In genomic region chr16:45742615-45743476, GRCm38 (mm10) we compare ENCODE assay signal across 8 mouse cellular contexts. TPM values are rescaled to one million over a fixed set of nuclear protein-coding genes. Genes with fewer than 3 reads are reported as not detected.
DNase-seq lines count a peak whose midpoint lies in the region; ATAC-seq and TF ChIP-seq lines count a peak whose summit lies in the region.

Gene Abhd10 (minus strand): TSS chr16:45742955.

- WGBS in forebrain, embryonic 14.5 days, result under 1% methylated on average over 51 of the region's 51 CpGs
- WGBS in lung, adult 2 months, result 1% methylated on average over 51 of the region's 51 CpGs

- peak; percentile 94 for DNase-seq in ES-CJ7 (ENCODE audit: low read depth, low spot score)
- peak; percentile 98 for DNase-seq in cerebellum, adult 11 months
- peak; percentile 96 for DNase-seq in forebrain, embryonic 14.5 days (ENCODE audit: low spot score)
- peak; percentile 97 to 98 for DNase-seq in heart, postnatal 14 days
- DNase-seq in layer of hippocampus, adult 18-20 months (ENCODE audit: low spot score in 2 of 2), result peak; percentile 92 to 97
- DNase-seq in lung, adult 2 months, result peak; percentile 90
- peak; percentile 94 for DNase-seq in thymus, adult 18-20 months

- H3K27ac ChIP-seq in forebrain, embryonic 14.5 days (ENCODE audit: low read depth, low read length), result peak within 1 kb of the TSS; percentile 89

- H3K27me3 ChIP-seq in forebrain, embryonic 14.5 days (replicated peaks; ENCODE audit: control insufficient read depth, insufficient read depth, low read length), result no peaks in the 10 kb centered on the region

- peaks cover 13% of the 10 kb centered on the region for H3K4me1 ChIP-seq in forebrain, embryonic 14.5 days (ENCODE audit: control insufficient read depth, insufficient read depth, low read length)
- peaks cover 2% of the 10 kb centered on the region for H3K4me1 ChIP-seq in lung, adult 2 months (ENCODE audit: control insufficient read depth, insufficient read depth, low read length)

- TF ChIP-seq CTCF in lung, adult 2 months (IDR thresholded peaks at IDR 0.05; ENCODE audit: insufficient read depth, low read length), result no peak

- peak; percentile 97 for ATAC-seq in forebrain, embryonic 14.5 days
- ATAC-seq in neutrophil, adult 5-6 weeks (ENCODE audit: extremely low read depth, insufficient number of reproducible peaks, low FRiP score, poor library complexity, severe bottlenecking), result peak; percentile 84

- no peaks in the 10 kb centered on the region for H3K36me3 ChIP-seq in forebrain, embryonic 14.5 days (ENCODE audit: control insufficient read depth, insufficient read depth, low read length)

- no peaks in the 10 kb centered on the region for H3K9me3 ChIP-seq in forebrain, embryonic 14.5 days (replicated peaks; ENCODE audit: control insufficient read depth, low read length)

- peak; percentile 74 for TF ChIP-seq POLR2A in lung, adult 2 months (IDR thresholded peaks at IDR 0.05; ENCODE audit: borderline replicate concordance, extremely low read depth, low read depth, low read length)

- peak within 1 kb of the TSS; percentile 95 for H3K9ac ChIP-seq in forebrain, embryonic 14.5 days (ENCODE audit: low read length)

- intact Hi-C loops in heart, postnatal 14 days (cut with DNase I), result loop anchor here (10.0 kb wide), 1 partner anchor 578 kb away; no protein-coding TSS in a partner anchor

- H3K4me3 ChIP-seq in forebrain, embryonic 14.5 days (ENCODE audit: low read depth, low read length), result peak within 1 kb of the TSS; percentile 77
- peak within 1 kb of the TSS; percentile 74 for H3K4me3 ChIP-seq in lung, adult 2 months (replicated peaks; ENCODE audit: extremely low read depth, low read depth, low read length)

- H3K4me2 ChIP-seq in forebrain, embryonic 14.5 days (ENCODE audit: low read length), result peak within 1 kb of the TSS; percentile 60

RNA-seq across cellular contexts. Expression of gene Abhd10, which starts in this region (rescaled TPM):
- 38.4 and 41.2 TPM in 2 replicates for polyA plus RNA-seq in forebrain, embryonic 14.5 days (2014; fragmentation: Nextera tagmentation; extraction: Ambion mirVana)
- 10 to 100 TPM; 17.3 to 18.9 TPM for total RNA-seq in heart, postnatal 14 days (2021)
- total RNA-seq in layer of hippocampus, adult 18-20 months (2021), result 10 to 100 TPM; 18.0 to 20.5 TPM
- polyA plus RNA-seq in lung, adult 2 months (2012; rRNA removed), result 5.4 and 7.2 TPM in 2 replicates
- total RNA-seq in neutrophil, adult 5-6 weeks (2017), result 21.4 and 21.6 TPM in 2 replicates

Comparison
In these comparisons a context has a peak if more than half of its experiments do, and no peak if none do; other contexts are left out.
1. Peak in every context shown above with its lines: DNase-seq, ATAC-seq, H3K4me3 ChIP-seq and H3K27ac ChIP-seq.